Mouse (Mus musculus): Measurements from ENCODE around the gene Polk.

Gene Polk

DNA sequence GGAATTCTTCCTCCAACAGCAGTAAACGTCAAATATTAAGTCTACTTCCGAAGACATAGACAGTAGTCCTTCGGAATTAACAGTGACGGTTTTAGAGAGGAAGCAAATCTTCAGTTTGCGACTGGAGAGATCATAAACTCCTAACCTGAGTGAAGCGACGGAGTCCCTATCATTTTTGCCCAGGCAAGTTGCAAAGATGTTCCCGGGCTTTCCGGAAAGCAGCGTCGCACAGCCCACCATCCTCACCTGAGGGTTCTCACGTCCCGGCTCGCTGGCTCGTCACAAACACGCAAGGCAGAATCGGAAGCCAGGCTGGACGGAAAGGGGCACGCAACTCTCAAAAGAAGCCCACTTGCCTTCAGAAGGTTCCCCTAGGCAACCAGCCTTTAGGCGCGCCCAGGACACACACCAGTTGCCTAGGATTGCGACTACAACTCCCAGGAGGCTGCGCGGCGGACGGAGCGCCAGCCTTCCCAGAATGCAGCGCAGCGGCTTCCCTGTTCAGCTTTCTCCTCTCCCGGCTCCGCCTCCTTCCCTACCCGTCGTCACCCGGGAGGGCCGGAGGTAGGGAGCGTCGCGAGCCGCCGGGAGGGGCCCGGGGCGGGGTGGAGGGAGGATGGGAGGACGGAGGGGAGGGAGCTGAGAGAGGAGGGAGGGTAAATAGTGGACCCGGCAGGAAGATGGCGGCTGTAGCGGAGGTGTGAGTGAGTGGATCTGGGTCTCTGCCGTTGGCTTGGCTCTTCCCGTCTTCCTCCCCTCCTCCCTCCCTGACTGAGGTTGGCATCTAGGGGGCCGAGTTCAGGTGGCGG lies at the start of gene Polk, which contains the start of gene Col4a3bp:
Gene Polk, minus strand, starts transcription at position 499 of the 809 bp plus-strand sequence.
Gene Col4a3bp, plus strand, starts transcription at position 538 of the 809 bp plus-strand sequence.
- peak; percentile 83 for DNase-seq (ENCODE audit: low spot score)

DNA sequence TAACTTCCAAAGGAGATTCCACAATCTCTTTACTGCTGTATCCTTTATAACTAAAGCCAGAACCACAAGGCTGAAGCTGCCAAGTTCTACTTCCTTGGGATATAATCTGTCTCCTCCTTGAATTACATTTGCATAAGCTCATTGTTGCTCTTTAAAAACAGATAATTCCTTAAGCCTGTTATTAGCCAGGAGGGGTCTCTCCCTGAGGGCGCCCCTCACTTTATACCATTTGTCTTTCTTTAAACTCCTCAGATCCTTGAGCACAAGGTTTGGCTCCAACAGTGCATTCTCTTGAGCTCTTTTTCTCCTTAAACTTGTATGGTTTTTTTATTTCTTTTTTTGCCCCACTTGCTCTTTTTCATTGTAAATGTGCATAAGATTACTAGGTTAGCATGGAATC lies 46.3 kb upstream of the Polk start:
- no peak for DNase-seq (ENCODE audit: low spot score)

DNA sequence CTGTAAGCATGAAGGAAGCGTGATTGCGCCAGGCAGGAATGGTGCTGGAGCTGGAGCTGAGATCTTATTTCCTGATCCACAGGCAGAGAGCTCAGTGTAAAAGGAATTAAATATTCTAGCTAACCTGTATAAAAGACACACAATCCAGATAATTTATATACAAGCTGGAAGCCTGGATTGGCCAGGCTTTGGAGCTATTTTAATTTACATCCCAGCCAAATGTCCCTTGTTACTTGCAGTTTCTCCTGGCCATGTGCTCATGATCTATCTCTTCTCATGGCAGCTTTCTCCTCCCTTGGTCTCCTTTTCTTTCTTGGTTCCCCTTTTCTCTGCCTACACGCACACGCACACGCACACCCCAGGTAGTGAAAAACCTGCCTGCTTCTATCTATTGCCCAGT lies 44.2 kb upstream of the Polk start:
- DNase-seq (ENCODE audit: low spot score) = no peak

DNA sequence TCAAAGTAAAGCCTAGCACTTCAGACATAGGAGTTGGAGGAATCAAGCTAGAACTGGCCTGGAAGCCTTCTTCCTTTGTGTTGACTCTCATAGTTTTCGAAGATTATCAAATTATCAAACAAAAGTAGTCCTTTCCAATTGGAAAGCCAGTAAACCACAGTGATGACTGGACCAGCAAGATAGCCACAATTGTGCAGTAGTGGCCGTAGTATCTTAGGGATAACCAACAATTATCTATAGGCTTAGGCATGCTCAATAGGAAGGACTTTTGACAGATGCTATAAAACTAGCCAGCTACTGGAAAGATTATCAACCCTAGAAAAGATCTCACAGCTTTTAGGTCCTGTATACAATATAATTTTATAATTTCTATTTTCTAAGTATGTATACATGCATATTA lies 41.8 kb upstream of the Polk start:
- no peak for DNase-seq (ENCODE audit: low spot score)

DNA sequence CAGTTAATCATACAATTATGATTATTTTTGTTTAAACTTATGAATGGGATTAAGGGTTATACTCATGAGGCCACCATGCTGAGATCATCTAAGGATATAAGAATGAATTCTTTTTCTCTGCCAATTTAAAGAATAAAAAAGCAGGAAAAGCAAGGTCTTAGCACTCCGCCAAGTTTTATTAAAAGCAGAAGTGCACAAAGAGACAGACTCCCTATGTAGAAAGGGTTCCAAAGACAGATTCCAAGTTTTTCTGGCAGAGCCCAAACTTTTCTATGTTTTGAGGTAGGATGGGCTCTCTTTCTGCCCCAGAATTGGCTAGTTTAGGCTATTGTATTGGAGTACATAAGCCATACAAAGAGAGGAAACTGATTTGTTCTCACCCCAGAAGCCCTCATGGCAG lies 37.6 kb upstream of the Polk start:
- DNase-seq (ENCODE audit: low spot score) = no peak

DNA sequence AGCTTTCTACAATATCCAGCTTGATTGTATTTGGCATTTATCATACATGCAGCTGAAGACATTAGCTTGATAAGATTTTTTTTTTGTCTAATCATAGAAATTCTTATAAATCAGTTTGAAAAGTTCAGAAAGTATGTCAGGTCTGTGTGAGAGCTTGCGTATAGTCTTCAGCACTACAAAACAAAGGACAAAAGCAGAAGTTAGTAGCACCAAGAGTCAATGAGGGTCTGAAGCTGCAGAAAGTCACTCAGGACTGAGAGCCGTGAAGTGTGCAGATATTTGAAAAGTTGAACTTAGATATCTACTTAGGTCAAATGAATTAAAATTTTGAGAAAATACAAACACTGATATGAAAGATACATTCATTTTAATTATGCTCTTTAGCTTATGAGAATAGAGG lies 36.7 kb upstream of the Polk start:
- DNase-seq (ENCODE audit: low spot score) = no peak

DNA sequence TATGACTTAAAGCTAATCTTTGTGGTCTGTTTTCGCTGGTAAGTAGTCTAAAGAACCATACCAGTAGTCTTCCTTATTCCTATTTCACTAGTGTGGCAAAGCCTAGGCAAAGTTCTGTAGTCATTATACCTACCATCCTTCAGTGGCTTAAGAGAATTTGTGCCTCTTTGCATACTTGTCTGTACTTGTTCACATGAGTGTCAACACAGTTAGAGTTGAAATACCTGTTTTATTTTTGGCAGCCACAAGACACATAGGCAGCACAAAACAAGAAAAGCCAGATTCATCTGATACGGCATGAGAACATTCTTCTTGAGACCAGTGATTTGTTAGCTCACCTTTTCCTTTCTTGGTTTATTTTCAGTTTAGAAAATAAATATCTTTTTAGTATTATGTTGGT lies 31.8 kb upstream of the Polk start:
- no peak for DNase-seq (ENCODE audit: low spot score)

DNA sequence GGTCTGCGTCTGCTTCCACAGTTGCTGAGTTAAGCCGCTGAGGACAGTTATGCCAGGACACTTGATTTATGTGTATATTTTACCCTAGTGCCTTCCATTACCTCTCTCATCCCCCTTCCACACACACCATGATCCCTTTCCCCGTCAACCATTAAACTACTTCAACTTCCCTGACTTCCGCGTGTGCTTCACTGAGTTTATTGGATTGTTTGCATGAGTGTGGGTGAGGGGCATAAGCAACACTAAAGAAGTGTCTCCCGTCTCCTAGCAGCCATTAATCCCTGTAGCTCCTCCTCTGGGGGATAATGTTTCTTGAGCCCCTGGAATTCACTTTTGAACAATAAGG lies 28.6 kb upstream of the Polk start:
- DNase-seq (ENCODE audit: low spot score) = no peak

DNA sequence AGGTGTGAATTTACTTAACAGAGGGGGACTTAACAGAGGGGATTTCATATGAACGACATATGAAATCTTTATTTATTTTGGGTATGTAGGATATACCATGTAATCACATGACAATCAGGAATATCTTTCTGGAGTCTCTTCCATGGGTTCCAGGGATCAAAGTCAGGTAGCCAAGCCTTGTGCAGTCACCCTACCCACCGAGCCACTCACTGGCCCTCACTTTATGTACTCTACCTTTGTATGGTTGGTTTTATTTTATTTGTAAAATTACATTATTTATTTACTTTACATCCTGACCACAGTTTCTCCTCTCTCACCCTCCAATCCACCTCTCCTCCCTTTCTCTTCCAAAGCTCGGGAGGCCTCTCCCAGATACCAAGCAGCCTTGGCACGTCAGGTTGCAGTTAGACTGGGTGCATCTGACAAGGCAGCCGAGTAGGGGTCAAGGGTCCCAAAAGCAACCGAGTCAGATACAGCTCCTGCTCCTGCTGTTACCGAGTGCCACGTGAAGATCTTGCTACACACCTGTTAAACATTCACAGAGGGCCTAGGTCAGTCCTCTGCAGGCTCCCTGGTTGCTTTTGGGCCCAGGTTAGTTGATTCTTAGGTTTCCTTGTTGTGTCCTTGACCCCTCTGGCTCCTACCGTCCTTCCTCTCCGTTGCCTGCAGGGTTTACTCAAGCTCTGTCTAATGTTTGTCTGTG lies 28.1 kb upstream of the Polk start:
- DNase-seq (ENCODE audit: low spot score) = no peak

DNA sequence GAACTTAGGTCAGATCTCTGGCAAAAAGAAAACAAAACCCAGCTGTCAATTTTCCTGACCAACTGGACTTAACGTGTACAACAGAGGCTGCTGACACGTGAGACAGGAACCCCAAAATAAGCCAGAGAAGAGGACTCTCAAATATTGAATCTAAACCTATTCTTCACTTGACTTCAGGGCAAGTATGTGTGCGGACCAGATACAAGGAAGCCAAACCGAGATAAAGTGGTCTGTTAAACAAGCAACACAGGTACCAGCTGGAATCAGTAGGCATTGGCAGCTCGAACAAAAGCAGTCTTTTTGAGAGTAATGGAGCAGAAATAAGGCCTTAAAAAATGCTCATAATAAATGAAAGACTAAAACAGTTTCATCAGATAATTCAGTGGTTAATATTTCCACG lies 25.6 kb upstream of the Polk start:
- no peak for DNase-seq (ENCODE audit: low spot score)

DNA sequence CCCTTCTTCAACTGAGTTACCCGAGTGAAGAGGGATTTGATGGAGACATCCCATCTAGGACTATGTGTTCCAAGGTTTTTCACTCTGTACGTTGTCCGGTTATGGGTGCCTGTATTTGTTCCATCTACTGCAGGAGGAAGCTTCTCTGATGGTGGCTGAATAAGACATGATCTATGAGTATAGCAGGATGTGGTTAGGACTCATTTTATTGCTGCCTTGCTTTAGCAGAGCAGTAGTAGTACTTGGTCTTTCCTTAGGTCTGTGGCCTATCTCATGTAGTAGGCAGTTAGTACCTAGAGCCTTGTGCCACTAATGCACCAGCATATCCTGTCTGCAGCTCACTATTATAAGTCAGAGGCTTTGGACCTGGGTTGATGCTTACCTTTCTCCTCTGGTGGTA lies 12.7 kb upstream of the Polk start:
- DNase-seq (ENCODE audit: low spot score) = no peak

DNA sequence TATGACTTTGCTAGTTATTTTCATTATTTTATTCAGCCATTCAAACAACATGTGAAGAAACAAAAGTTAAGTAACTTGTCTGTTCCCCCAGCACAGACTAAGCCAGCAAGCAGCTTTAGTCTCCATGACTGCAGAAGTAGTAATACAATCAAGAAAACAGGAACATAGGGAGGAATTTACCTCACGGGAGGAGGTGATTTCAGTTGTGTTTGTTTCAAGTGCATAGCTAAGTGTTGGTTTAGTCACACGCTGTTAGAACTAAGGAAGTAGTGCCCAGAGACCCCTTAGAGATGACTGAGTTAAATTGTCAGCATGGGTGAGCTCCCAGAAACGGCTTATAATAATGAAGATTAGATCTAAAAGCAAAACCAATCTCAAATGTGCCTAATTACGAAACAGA lies 5.6 kb upstream of the Polk start:
- no peak for DNase-seq (ENCODE audit: low spot score)

DNA sequence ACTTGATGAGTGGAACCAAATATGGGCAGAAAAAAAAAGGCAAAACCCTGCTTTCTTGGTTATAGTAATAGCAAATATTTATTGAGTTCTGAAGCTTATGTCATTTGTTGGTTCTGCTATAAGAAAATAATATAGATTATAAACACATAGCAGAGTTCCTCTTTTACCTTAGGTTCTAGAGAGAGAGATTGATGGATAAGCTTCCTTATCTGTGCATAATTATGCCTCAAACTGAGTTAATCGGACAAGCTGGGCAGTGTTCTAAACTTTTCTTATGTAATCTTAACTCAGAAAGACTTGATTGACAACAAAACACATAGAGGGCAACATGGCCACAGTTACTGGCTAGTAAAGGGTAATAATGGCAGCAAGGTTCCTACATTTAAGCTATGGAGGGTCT lies 4.9 kb upstream of the Polk start:
- DNase-seq (ENCODE audit: low spot score) = no peak

DNA sequence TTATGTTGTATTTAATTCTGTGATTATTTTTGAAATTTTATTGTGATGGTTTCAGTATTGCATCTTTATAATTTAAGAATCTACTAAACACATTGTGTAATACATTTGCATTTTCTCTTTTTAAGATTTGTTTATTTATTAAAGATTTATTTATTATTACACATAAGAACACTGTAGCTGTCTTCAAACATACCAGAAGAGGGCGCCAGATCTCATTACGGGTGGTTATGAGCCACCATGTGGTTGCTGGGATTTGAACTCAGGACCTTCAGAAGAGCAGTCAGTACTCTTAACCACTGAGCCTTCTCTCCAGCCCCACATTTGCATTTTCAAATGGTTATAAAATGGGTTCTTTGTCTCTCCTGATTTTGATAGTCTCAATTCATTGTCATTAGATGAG lies 2.1 kb upstream of the Polk start:
- DNase-seq (ENCODE audit: low spot score) = no peak

DNA sequence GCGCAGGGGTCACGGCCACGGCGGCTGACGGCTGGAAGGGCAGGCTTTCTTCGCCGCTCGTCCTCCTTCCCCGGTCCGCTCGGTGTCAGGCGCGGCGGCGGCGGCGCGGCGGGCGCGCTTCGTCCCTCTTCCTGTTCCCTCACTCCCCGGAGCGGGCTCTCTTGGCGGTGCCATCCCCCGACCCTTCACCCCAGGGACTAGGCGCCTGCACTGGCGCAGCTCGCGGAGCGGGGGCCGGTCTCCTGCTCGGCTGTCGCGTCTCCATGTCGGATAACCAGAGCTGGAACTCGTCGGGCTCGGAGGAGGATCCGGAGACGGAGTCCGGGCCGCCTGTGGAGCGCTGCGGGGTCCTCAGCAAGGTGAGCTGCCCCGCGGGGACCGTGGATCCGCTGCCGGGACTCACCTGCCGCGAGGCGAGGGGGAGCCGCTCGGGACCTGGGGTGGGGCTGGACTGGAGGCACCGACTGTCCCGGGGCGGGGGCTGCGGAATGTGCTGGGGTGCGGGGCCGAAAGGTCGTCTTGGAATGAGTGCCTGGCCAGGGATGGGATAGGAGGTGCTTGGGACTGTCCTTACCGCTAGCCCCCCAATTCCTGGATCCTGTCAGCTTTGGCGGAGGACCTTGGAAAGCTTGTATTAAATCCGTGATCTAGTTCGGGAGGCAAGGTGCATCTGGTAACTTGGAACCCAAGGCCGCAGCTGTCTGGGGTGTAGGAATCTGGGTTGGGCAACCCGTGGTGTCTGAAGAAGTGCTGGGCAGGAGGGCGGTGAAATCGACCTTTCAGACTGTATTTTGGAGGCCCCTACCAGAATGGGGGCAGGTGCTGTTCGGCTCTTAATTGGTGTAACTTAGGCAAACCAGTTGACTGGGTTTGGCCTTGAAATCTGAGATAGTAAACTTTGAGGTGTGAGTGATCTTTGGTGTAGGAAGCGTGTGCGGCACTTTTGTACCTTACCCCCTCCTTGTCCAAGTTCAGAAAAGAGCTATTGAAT lies 817 bp upstream of the Polk start:
- DNase-seq (ENCODE audit: low spot score) = peak; percentile 25

DNA sequence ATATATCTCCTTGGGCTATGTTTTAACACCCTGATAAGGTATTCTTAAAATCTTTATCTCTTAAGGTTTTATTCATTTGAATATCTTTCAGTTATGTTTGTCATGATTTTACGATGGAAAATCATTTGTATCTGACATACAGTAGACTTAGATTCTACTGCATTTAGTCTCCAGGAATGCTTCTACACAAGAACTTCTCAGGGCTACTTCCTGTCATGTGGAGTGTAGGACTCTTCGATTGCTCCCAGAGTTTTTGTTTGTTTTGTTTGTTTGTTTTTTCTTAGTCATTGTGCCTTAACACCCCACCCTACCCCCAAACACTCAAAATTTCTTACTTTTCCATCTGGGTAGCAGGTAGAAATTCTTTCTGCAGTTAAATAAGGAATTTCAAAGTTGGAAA lies 998 bp downstream of the Polk start:
- DNase-seq (ENCODE audit: low spot score) = no peak

DNA sequence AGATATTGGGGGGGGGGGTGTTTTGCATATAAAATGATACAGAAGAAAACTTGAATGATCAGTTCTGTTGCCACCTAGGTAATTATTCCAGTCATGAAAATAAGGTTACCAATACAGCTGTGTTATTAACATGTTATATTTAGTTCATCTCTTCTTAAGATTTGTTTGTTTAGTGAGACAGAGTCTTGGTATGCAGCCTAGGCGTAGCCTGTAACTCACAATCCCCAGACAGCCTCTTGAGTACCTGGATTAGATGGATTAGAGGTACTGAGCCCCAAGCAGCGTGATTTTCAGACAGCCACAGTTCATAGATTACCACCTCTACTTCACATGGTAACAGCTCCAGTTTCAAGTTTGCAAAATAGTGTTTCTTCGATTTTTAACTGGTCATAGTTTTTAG lies 4.3 kb downstream of the Polk start:
- DNase-seq (ENCODE audit: low spot score) = no peak

DNA sequence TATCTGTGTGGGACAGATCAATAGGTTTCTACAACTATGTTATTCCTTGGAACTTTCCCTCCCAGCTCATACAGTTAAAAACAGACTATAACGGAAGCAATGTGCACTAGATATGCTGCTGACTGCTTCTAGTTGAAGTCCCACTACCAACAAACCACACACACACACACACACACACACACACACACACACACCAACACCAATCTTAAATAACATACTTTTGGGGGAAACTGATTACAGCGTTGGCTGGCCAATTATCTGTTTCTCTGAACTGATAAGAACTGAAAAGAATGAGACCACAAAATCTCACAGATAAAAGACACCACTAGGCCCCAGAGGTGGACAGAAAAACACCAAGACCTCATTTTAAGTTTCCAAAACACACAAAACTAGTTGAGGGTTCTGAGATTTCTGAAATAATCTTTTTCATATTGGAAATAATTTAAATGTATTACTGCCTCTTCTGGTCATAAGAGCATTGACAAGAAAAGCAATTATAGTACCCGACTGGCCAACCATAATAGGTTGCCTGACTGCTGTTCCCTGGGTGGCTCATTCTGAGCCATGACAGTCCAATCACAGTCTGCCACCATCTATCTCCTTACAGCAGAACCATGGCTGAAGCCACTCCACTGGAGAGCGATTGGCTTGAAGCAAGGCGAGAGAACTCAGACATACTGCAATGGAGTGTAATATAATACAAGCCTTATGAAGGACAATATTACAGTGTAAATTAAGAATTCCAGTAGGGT lies 5.4 kb downstream of the Polk start:
- no peak for DNase-seq (ENCODE audit: low spot score)

DNA sequence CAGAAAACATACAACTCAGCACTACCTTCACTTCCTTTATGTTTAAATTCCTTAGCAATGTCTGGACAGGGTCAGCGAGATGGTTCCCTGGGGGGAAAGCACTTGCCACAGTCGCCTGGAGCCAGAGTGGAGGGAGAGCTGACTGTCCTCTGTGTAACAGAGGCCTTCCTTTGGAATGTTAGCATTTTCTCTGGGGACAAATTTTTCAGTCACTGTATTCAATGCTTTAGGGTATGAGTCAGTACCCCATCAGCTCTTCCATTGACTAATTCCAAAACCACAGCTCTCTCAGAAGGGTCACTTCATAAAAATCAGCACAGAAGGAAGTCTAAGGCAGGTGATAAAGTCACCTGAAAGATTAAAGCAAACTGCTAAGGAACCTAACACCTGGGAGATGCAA lies 8.6 kb downstream of the Polk start:
- no peak for DNase-seq (ENCODE audit: low spot score)

DNA sequence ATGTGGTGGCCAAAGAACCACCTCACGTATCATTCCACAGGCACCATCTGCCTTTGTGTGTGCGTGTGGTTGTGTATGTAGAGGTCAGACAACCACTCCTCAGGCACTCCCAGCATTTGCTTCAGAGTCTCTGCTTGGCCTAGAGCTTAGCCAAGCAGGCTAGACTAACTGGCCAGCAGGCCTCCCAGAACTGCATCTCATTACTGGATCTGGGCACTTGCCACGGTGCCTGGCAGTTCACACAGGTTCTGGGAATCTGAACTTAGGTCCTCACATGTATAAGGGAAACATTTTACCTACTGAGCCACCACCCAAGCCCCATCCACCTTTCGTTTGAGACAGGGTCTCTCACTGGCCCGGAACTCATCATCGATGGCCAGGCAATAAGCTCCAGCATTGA lies 10.2 kb downstream of the Polk start:
- DNase-seq (ENCODE audit: low spot score) = no peak

DNA sequence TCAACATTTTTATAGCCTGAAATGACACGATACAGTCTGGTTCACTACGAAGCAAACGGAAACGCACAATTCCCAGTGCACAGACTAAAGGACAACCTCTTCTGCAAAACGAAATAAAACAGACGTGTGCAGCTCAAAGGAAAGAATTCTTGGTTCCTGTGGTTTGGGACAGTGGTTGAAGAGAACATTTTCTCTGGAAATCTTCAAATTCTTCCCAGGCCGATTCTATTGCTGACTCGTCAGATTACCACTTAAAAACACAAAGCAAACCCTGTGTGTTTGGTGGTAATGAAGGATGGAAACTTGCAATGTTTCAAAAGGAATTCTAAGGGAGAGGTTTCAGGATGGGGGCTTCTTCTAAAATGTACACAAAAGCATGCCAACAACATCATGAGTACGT lies 12.3 kb downstream of the Polk start:
- DNase-seq (ENCODE audit: low spot score) = no peak

DNA sequence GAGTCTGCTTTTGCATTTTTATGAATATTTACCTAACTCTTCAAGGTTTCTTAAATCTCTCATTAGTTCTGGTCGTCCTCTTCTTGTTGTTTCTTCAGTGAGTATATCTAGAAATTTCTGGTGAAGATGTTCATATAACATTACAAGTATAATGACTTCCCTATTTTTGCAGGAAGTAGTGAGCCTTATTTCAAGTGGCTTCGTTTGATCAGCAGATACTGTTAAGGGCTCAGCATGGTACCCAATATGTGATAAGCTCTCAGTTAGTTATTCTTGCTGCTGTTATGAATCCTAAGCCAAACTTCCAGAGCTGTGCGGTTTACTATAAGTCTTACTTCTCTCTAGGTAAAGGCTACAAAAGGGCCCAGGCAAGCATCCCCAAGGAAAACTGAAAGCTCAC lies 12.8 kb downstream of the Polk start:
- DNase-seq (ENCODE audit: low spot score) = no peak
